Mouse (Mus musculus) stomach, postnatal 0 days (tissue): Measurements from ENCODE around the gene Sumf2. TPM values are rescaled to one million over a fixed set of nuclear protein-coding genes. Genes with fewer than 3 reads are reported as not detected.

Experiments
- ATAC-seq: fragments of 200-750 bp; cut with Nextera tagmentation; 2 replicates; pipeline ENCODE4 v1.8.0; 2017; ENCODE audit not compliant: low FRiP score, low TSS enrichment
- DNase-seq: peaks from one replicate; pipeline ENCODE4 v3.0.0-alpha.2; 2016; ENCODE audit warnings: low spot score
- H3K27ac ChIP-seq: fragments of 300-500 bp; sonication (generic); replicated peaks from 2 replicates; pipeline ENCODE4 v1.5.1; 2014; ENCODE audit warnings: mild to moderate bottlenecking, control low read depth
- H3K27me3 ChIP-seq: fragments of 300-500 bp; sonication (generic); 2 replicates; pipeline ENCODE4 v1.6.1; 2014; ENCODE audit warnings: low read length; ENCODE audit not compliant: control insufficient read depth, insufficient read depth
- H3K36me3 ChIP-seq: fragments of 300-500 bp; sonication (generic); 2 replicates; pipeline ENCODE4 v1.6.1; 2014; ENCODE audit warnings: low read length, mixed read lengths; ENCODE audit not compliant: control insufficient read depth, insufficient read depth
- H3K4me1 ChIP-seq: fragments of 300-500 bp; sonication (generic); replicated peaks from 2 replicates; pipeline ENCODE4 v1.6.1; 2014; ENCODE audit warnings: antibody characterized with exemption; ENCODE audit not compliant: control insufficient read depth, insufficient read depth
- H3K4me2 ChIP-seq: fragments of 300-500 bp; sonication (generic); replicated peaks from 2 replicates; pipeline ENCODE4 v1.6.1; 2014; ENCODE audit warnings: low read depth, mild to moderate bottlenecking, control low read depth, moderate library complexity
- H3K4me3 ChIP-seq: fragments of 300-500 bp; sonication (generic); 2 replicates; pipeline ENCODE4 v1.5.1; 2014; ENCODE audit warnings: low read depth, low read length, control low read depth
- H3K9ac ChIP-seq: fragments of 300-500 bp; sonication (generic); 2 replicates; pipeline ENCODE4 v1.6.1; 2014; ENCODE audit warnings: mild to moderate bottlenecking, low read length, control low read depth, mixed read lengths
- H3K9me3 ChIP-seq: fragments of 300-500 bp; sonication (generic); 2 replicates; pipeline ENCODE4 v1.6.1; 2016; ENCODE audit warnings: low read length; ENCODE audit not compliant: control insufficient read depth
- CTCF ChIP-seq: IDR thresholded peaks from 2 replicates; pipeline ENCODE4 v1.5.1; 2016; ENCODE audit warnings: antibody characterized with exemption, low read depth, mild to moderate bottlenecking, moderate library complexity
- EP300 ChIP-seq: optimal IDR thresholded peaks from 2 replicates; pipeline ENCODE3; 2016; ENCODE audit warnings: antibody characterized with exemption
- WGBS: fragments of 180-500 bp; shearing (Covaris S2); extraction: QIAGEN DNeasy Blood & Tissue Kit; methylation state at CpG from one replicate; pipeline ENCODE4 v1.1.7; 2014; 5-methylcytosine and 5-hydroxymethylcytosine counted together
- polyA plus RNA-seq: library from polyadenylated mRNA; unstranded; fragments of >200 nt; fragmentation: Nextera tagmentation; extraction: Ambion mirVana; gene quantifications from 2 replicates; pipeline ENCODE4 v1.2.1, GENCODE M21; 2015

Sumf2 gene
- polyA plus RNA-seq, 1 experiment from 2014 or later: 27.3 TPM

DNA sequence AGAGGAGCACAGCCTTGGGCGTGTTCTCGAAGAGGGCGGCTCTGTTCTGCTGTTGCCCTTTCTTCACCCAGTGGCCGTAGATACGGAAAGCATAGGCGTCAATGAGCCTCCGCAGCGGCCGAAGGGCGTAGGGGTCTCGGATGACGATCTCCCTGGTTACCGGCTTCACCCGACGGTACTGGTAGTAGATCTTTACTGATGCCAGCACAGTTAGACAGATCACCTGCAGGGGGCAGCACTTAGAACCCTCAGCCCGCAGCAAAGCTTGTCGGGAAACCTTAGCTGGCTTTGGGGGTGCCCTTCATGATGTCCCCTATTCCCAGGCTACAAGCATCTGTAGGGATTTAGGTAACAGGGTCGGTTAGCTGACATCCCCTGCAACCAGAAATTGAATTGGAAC is 17.7 kb downstream of the Sumf2 start:
- H3K27me3 ChIP-seq: no peaks in the 10 kb centered on the region
- no peak overlapping the region for H3K4me3 ChIP-seq
- no peak overlapping the region for H3K27ac ChIP-seq
- TF ChIP-seq EP300 (no peak), CTCF (peak; percentile 65)
- H3K36me3 ChIP-seq: 0 out of 2 replicates have a peak, but pooled peaks cover 2% of the 10 kb centered on the region
- no peak for ATAC-seq
- H3K4me2 ChIP-seq: no peak overlapping the region; the same call in 1 of the 2 replicates
- WGBS: 15% methylated on average over 18 of the region's 18 CpGs
- H3K4me1 ChIP-seq: no peaks in the 10 kb centered on the region
- peak; percentile 35 for DNase-seq
- no peak overlapping the region for H3K9ac ChIP-seq
- no peaks in the 10 kb centered on the region for H3K9me3 ChIP-seq

DNA sequence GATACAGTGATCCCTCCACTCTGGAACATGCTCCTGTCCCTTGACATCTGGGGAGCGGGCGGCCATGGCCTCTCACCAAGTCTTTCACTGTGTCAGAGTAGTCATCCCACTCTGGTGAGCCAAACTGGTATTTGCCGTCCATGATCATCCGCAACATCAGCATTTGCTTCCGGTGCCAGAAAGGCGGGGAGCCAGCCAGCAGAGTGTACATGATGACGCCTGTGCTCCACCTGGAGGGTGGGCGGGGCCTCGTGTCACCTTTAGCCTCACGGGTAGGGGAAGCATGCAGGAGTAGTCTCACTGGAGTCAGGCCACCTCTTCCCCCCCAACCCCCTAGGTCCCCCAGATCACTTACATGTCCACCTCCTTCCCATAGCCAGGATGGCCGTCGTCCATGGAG is 19.1 kb downstream of the Sumf2 start:
- H3K27ac ChIP-seq: no peak overlapping the region
- peak; percentile 47; the same call in 1 of the 2 replicates for ATAC-seq

DNA sequence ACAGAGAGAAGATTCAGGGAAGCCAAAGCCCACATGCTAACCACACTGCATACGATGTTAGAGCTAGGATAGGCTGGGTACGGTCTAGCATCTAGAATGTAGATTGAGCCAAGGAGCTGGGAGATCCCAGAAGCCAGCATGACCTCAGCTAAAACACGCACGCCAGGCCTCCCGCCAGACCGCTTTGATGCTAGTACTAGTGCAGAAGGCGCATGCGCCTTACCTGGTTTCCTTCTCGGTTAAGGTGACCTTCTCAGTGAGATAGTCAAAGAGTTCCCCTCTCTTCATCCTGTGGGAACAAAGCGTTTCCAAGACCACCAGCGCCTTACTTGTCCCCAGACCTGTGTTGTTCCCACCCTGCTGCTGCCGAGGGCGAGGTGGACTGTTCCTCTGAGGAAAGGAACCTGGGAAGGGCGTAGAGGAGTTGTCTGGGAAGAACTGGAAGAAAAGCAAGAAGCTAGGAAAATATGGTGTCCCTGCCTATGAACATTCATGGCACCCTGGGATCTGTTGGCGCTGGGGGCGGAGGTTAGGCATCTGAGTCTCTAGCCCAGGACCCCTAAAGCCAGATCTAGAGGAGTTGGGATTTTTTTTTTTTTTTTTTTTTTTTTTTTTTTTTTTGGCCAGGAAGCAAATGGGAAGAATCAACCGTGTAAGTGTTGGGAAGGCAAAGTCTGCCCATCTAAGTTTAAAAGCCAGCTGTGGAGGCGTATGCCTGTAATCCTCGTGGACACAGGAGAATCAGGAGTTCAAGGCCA is 22.6 kb downstream of the Sumf2 start:
- Histone ChIP-seq H3K4me2 (no peak overlapping the region), H3K4me3 (no peak overlapping the region), H3K27me3 (no peaks in the 10 kb centered on the region), H3K9me3 (no peaks in the 10 kb centered on the region), H3K4me1 (no peaks in the 10 kb centered on the region), H3K9ac (no peak overlapping the region), H3K27ac (no peak overlapping the region), H3K36me3 (no peaks in the 10 kb centered on the region)
- ATAC-seq: no peak
- 83% methylated on average over 19 of the region's 19 CpGs for WGBS
- no peak for TF ChIP-seq EP300
- TF ChIP-seq CTCF: no peak
- DNase-seq: no peak

More for the DNA sequence above, 19.1 kb downstream of the Sumf2 start:
- WGBS: 78% methylated on average over 12 of the region's 12 CpGs
- Histone ChIP-seq H3K4me1 (no peaks in the 10 kb centered on the region), H3K9ac (no peak overlapping the region), H3K36me3 (0 out of 2 replicates have a peak, but pooled peaks cover 2% of the 10 kb centered on the region), H3K27me3 (no peaks in the 10 kb centered on the region), H3K9me3 (no peaks in the 10 kb centered on the region), H3K4me2 (no peak overlapping the region), H3K4me3 (no peak overlapping the region)
- DNase-seq: peak; percentile 25
- TF ChIP-seq EP300 (no peak), CTCF (no peak)

DNA sequence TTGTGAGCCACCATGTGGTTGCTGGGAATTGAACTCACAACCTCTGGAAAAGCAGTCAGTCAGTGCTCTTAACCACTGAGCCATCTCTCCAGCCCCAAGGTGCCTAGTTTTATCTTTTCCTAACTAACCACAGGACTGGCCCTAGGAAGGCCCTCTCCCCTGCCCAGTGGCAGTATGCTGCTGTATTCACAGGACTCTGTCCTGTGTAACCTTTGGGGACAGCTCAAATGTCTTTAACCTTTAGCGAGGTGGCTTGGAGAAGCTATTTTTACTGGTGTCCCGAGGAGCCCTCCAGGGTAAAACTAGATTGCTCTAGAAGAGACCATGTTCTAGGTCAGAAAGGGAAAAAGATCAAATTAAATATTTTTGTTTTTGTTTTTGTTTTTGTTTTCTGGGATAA is 24.5 kb downstream of the Sumf2 start:
- no peak overlapping the region for H3K4me3 ChIP-seq
- no peaks in the 10 kb centered on the region for H3K36me3 ChIP-seq
- 73% methylated on average over 2 of the region's 2 CpGs for WGBS
- H3K4me2 ChIP-seq: no peak overlapping the region
- no peak overlapping the region for H3K27ac ChIP-seq
- DNase-seq (no peak), ATAC-seq (no peak)
- H3K9me3 ChIP-seq: no peaks in the 10 kb centered on the region
- no peak overlapping the region for H3K9ac ChIP-seq
- no peaks in the 10 kb centered on the region for H3K27me3 ChIP-seq
- no peaks in the 10 kb centered on the region for H3K4me1 ChIP-seq
- TF ChIP-seq CTCF (no peak), EP300 (no peak)

DNA sequence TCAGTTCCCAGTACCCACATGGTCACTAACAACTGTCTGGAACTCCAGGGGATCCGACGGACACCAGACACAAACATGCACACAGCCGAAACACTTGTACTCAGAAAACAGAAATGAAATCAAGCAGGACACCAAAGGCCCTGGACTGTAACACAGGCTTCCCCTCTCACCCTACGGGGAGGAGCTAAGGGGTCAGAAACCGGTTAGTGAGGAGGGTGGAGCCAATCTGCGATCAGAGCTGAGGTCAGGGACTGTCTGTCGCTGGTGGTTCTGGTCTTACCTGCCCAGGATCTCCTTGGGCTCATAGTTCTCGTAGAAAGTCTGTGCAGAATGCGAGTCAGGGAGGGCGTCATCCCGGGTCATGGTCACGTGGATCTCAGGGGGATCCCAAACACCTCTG is 27.2 kb downstream of the Sumf2 start:
- Histone ChIP-seq H3K9me3 (no peaks in the 10 kb centered on the region), H3K36me3 (no peaks in the 10 kb centered on the region), H3K27me3 (no peaks in the 10 kb centered on the region), H3K27ac (no peak overlapping the region), H3K9ac (no peak overlapping the region), H3K4me3 (no peak overlapping the region), H3K4me1 (no peaks in the 10 kb centered on the region), H3K4me2 (no peak overlapping the region)
- DNase-seq: no peak
- 84% methylated on average over 12 of the region's 12 CpGs for WGBS
- TF ChIP-seq EP300 (no peak), CTCF (no peak)
- no peak for ATAC-seq

DNA sequence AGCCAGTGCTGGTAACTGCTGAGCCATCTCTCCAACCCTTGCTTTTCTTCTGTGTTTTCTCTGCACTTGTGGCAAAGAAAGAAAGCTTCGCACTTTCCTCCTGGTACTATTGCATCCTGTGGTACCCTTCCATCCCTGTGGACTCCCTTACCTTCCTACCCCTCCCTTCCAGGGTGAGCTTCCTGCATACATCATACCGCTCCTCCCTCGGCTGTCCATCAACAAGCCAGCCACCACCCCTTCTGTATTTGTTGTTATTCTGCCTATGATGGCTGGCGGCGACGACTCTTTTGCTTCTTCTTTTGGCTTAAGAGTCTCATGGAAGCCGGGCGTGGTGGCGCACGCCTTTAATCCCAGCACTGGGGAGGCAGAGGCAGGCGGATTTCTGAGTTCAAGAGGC is 28.3 kb downstream of the Sumf2 start:
- TF ChIP-seq CTCF (no peak), EP300 (no peak)
- Histone ChIP-seq H3K27ac (no peak overlapping the region), H3K9me3 (no peaks in the 10 kb centered on the region), H3K4me2 (no peak overlapping the region), H3K9ac (no peak overlapping the region), H3K36me3 (no peaks in the 10 kb centered on the region), H3K27me3 (no peaks in the 10 kb centered on the region), H3K4me1 (no peaks in the 10 kb centered on the region), H3K4me3 (no peak overlapping the region)
- no peak for ATAC-seq
- WGBS: 69% methylated on average over 11 of the region's 11 CpGs
- no peak for DNase-seq
